ENCODE assay signal across 18 mouse cellular contexts in genomic region chr2:66190157-66190556, GRCm38 (mm10).
DNase-seq lines count a peak whose midpoint lies in the region; ATAC-seq and TF ChIP-seq lines count a peak whose summit lies in the region.
"Had no signal": no experiment of that assay in that cellular context is flagged by ENCODE, and none has a peak within 500 bp of the region (broad histone marks: within the 10 kb centered on the region; RNA-seq: fewer than 3 reads in every experiment).

No protein-coding gene starts in this region.

- no peak for TF ChIP-seq EP300 in heart, adult 2 months (IDR thresholded peaks at IDR 0.05; ENCODE audit: insufficient read depth, low read depth, low read length)

- H3K36me3 ChIP-seq in forebrain, embryonic 15.5 days: peaks cover 6% of the 10 kb centered on the region; the same call in 1 of the 2 replicates
- H3K36me3 ChIP-seq in forebrain, embryonic 13.5 days (ENCODE audit: poor library complexity, severe bottlenecking): peaks cover 5% of the 10 kb centered on the region; the same call in 1 of the 2 replicates
- no peaks in the 10 kb centered on the region for H3K36me3 ChIP-seq in heart, adult 2 months (ENCODE audit: control insufficient read depth, insufficient read depth, low read length)

- H3K9ac ChIP-seq in forebrain, embryonic 15.5 days (replicated peaks): no peak overlapping the region
- H3K9ac ChIP-seq in forebrain, embryonic 13.5 days: no peak overlapping the region
- no peak overlapping the region for H3K9ac ChIP-seq in heart, adult 2 months (ENCODE audit: low read depth, low read length)
- H3K9ac ChIP-seq: hindbrain, embryonic 12.5 days; hindbrain, embryonic 15.5 days had no signal

- no peak for TF ChIP-seq POLR2A in heart, adult 2 months (IDR thresholded peaks at IDR 0.05; ENCODE audit: insufficient read depth, low read depth, low read length)

- peak; percentile 4 for DNase-seq in heart, adult 11 months
- no peak for DNase-seq in heart, adult 2 months
- DNase-seq in layer of hippocampus, adult 2 months (ENCODE audit: low spot score in 2 of 2): peak; percentile 42 to 77
- DNase-seq in layer of hippocampus, adult 9-10 months (ENCODE audit: low spot score): no peak
- DNase-seq: adrenal gland, adult 8-10 months; adrenal gland, postnatal 25 days; cerebellum, adult 18-20 months; cerebellum, adult 9-10 months; cerebellum, postnatal 14 days; gastrocnemius, postnatal 25 days had no signal

- intact Hi-C loops in heart, adult 2 months (cut with DNase I): no loop called here

- no peak for TF ChIP-seq CTCF in heart, adult 2 months (IDR thresholded peaks at IDR 0.05)
- TF ChIP-seq CTCF in layer of hippocampus, adult 2 months (conservative IDR thresholded peaks at IDR 0.05): no peak

- H3K4me2 ChIP-seq in forebrain, embryonic 15.5 days (replicated peaks): no peak overlapping the region
- no peak overlapping the region for H3K4me2 ChIP-seq in forebrain, embryonic 13.5 days
- H3K4me2 ChIP-seq: heart, embryonic 11.5 days; hindbrain, embryonic 12.5 days; hindbrain, embryonic 15.5 days had no signal

- H3K4me3 ChIP-seq in forebrain, embryonic 15.5 days: no peak overlapping the region
- no peak overlapping the region for H3K4me3 ChIP-seq in forebrain, embryonic 13.5 days
- no peak overlapping the region for H3K4me3 ChIP-seq in heart, adult 2 months
- H3K4me3 ChIP-seq in layer of hippocampus, adult 2 months: no peak overlapping the region
- H3K4me3 ChIP-seq: forebrain, embryonic 10.5 days; hindbrain, embryonic 12.5 days; hindbrain, embryonic 15.5 days had no signal

- 0 out of 2 replicates have a peak, but pooled peaks have one; percentile 38 for ATAC-seq in forebrain, embryonic 15.5 days (replicated peaks)
- ATAC-seq in forebrain, embryonic 13.5 days: no peak
- ATAC-seq in frontal cortex, adult (ENCODE audit: low TSS enrichment): no peak
- ATAC-seq: activated CD4-positive, CD25-positive, alpha-beta regulatory T cell, adult 4 months had no signal

- 77% methylated on average over 5 of the region's 5 CpGs for WGBS in forebrain, embryonic 15.5 days
- 89% methylated on average over 5 of the region's 5 CpGs for WGBS in forebrain, embryonic 13.5 days
- WGBS in heart, adult 2 months: 95% methylated on average over 5 of the region's 5 CpGs

- H3K9me3 ChIP-seq in forebrain, embryonic 15.5 days: no peaks in the 10 kb centered on the region
- no peaks in the 10 kb centered on the region for H3K9me3 ChIP-seq in forebrain, embryonic 13.5 days (replicated peaks)
- H3K9me3 ChIP-seq: forebrain, embryonic 10.5 days; hindbrain, embryonic 12.5 days; hindbrain, embryonic 15.5 days had no signal

- no peaks in the 10 kb centered on the region for H3K4me1 ChIP-seq in forebrain, embryonic 15.5 days
- no peaks in the 10 kb centered on the region for H3K4me1 ChIP-seq in forebrain, embryonic 13.5 days
- no peaks in the 10 kb centered on the region for H3K4me1 ChIP-seq in heart, adult 2 months (ENCODE audit: control insufficient read depth, insufficient read depth, low read length)
- H3K4me1 ChIP-seq: forebrain, embryonic 10.5 days; hindbrain, embryonic 12.5 days; hindbrain, embryonic 15.5 days had no signal

- H3K27ac ChIP-seq in forebrain, embryonic 15.5 days (replicated peaks): no peak overlapping the region; the same call in 1 of the 2 replicates
- no peak overlapping the region for H3K27ac ChIP-seq in forebrain, embryonic 13.5 days
- H3K27ac ChIP-seq in heart, adult 2 months: no peak overlapping the region
- peak overlapping the region; percentile 63; the same call in 1 of the 2 replicates for H3K27ac ChIP-seq in layer of hippocampus, adult 2 months
- H3K27ac ChIP-seq: forebrain, embryonic 10.5 days; hindbrain, embryonic 12.5 days; hindbrain, embryonic 15.5 days had no signal

- H3K79me2 ChIP-seq in heart, adult 2 months (replicated peaks; ENCODE audit: control insufficient read depth, insufficient read depth, low read length): no peaks in the 10 kb centered on the region

- no peaks in the 10 kb centered on the region for H3K27me3 ChIP-seq in forebrain, embryonic 15.5 days
- no peaks in the 10 kb centered on the region for H3K27me3 ChIP-seq in forebrain, embryonic 13.5 days
- H3K27me3 ChIP-seq in heart, adult 2 months (ENCODE audit: control insufficient read depth, insufficient read depth, low read length): no peaks in the 10 kb centered on the region
- H3K27me3 ChIP-seq: hindbrain, embryonic 12.5 days; hindbrain, embryonic 15.5 days had no signal

Comparison
In these comparisons a context has a peak if more than half of its experiments do, and no peak if none do; other contexts are left out.
1. DNase-seq: peak in heart, adult 11 months (single experiment) and layer of hippocampus, adult 2 months (2 of 2); none in heart, adult 2 months (0 of 2) and layer of hippocampus, adult 9-10 months (single experiment).